Mouse (Mus musculus) right cerebral cortex, postnatal 4 days (tissue): Measurements from ENCODE around the gene Clec2g.
"Not testable (repeated sequence)": the region's sequence is repeated elsewhere in the genome, so short reads cannot be mapped to it uniquely, and the experiment has no call there.

ENCODE experiments used
- DNase-seq: peaks from one replicate; pipeline ENCODE4 v3.0.0-alpha.2; 2022

Clec2g gene

GRCm38 (mm10) chr6:128972156-128972555 is 38.0 kb downstream of the Clec2g start:
- no peak for DNase-seq

GRCm38 (mm10) chr6:128972687-128973438 is 38.7 kb downstream of the Clec2g start:
- DNase-seq, result no peak

- no peak for DNase-seq
Observed at GRCm38 (mm10) chr6:128973439-128973697, 39.2 kb downstream of the Clec2g start.

- not testable (repeated sequence) for DNase-seq
Observed at GRCm38 (mm10) chr6:128974850-128975249, 40.7 kb downstream of the Clec2g start.

- DNase-seq, result no peak
Observed at GRCm38 (mm10) chr6:128976194-128976593, 42.0 kb downstream of the Clec2g start.

- DNase-seq, result not testable (repeated sequence)
Observed at GRCm38 (mm10) chr6:128981951-128982541, 47.9 kb downstream of the Clec2g start.

- no peak for DNase-seq
Observed at GRCm38 (mm10) chr6:128992337-128992736, 58.2 kb downstream of the Clec2g start.

GRCm38 (mm10) chr6:128992753-128993152 is 58.6 kb downstream of the Clec2g start:
- DNase-seq, result no peak

- no peak for DNase-seq
Observed at GRCm38 (mm10) chr6:128993221-128993620, 59.0 kb downstream of the Clec2g start.

GRCm38 (mm10) chr6:128994336-128994735 is 60.2 kb downstream of the Clec2g start:
- DNase-seq, result no peak

GRCm38 (mm10) chr6:128994742-128995141 is 60.6 kb downstream of the Clec2g start:
- no peak for DNase-seq

- DNase-seq, result no peak
Observed at GRCm38 (mm10) chr6:128995250-128996053, 61.3 kb downstream of the Clec2g start.

GRCm38 (mm10) chr6:128996054-128996767 is 62.0 kb downstream of the Clec2g start:
- DNase-seq, result no peak

- no peak for DNase-seq
Observed at GRCm38 (mm10) chr6:128996768-128997442, 62.7 kb downstream of the Clec2g start.

- DNase-seq, result no peak
Observed at GRCm38 (mm10) chr6:129001392-129001791, 67.2 kb downstream of the Clec2g start.

GRCm38 (mm10) chr6:129008552-129008951 is 74.4 kb downstream of the Clec2g start:
- no peak for DNase-seq

GRCm38 (mm10) chr6:129009846-129010504 is 75.8 kb downstream of the Clec2g start:
- not testable (repeated sequence) for DNase-seq

- no peak for DNase-seq
Observed at GRCm38 (mm10) chr6:129010505-129010873, 76.3 kb downstream of the Clec2g start.

GRCm38 (mm10) chr6:129012012-129012411 is 77.8 kb downstream of the Clec2g start:
- DNase-seq, result not testable (repeated sequence)

GRCm38 (mm10) chr6:129012966-129013365 is 78.8 kb downstream of the Clec2g start:
- no peak for DNase-seq

- DNase-seq, result no peak
Observed at GRCm38 (mm10) chr6:129013762-129014276, 79.6 kb downstream of the Clec2g start.

GRCm38 (mm10) chr6:129014399-129014798 is 80.2 kb downstream of the Clec2g start:
- no peak for DNase-seq
